ENCODE assay signal across 8 mouse cellular contexts in the genomic region with DNA sequence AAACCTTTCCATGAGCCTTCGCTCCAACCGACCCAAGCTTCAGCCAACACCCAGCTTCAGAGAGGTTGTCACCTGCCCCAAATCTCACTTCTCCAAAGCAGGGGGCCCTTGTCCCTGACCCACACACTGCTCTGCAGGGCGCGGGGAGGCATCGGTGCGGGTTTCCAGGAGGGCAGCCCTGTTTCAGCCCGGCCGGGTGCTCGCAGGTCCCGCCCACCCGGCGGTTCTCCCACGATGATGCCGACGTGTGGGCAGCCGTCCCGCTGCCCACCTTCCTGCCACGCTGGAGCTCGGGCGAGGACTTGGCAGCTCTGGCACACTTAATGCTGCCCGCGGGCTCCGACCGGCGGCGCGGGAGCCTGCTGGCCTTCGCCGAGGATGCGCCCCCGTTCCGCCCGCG. TPM values are rescaled to one million over a fixed set of nuclear protein-coding genes. Genes with fewer than 3 reads are reported as not detected.
DNase-seq lines count a peak whose midpoint lies in the region; ATAC-seq and TF ChIP-seq lines count a peak whose summit lies in the region.

No protein-coding gene starts in this region.

- H3K9ac ChIP-seq in lung, embryonic 15.5 days = no peak overlapping the region
- H3K9ac ChIP-seq in forebrain, embryonic 12.5 days = peak overlapping the region; percentile 40; the same call in 1 of the 2 replicates
- H3K9ac ChIP-seq in neural tube, embryonic 15.5 days (replicated peaks) = peak overlapping the region; percentile 41

- 0 out of 2 replicates have a peak, but pooled peaks cover 6% of the 10 kb centered on the region for H3K36me3 ChIP-seq in lung, embryonic 15.5 days
- H3K36me3 ChIP-seq in forebrain, embryonic 12.5 days (replicated peaks) = no peaks in the 10 kb centered on the region
- H3K36me3 ChIP-seq in limb, embryonic 10.5 days = no peaks in the 10 kb centered on the region
- H3K36me3 ChIP-seq in neural tube, embryonic 15.5 days = peaks cover 9% of the 10 kb centered on the region

- H3K4me1 ChIP-seq in lung, embryonic 15.5 days = peaks cover 22% of the 10 kb centered on the region
- peaks cover 31% of the 10 kb centered on the region for H3K4me1 ChIP-seq in forebrain, embryonic 12.5 days
- peaks cover 23% of the 10 kb centered on the region for H3K4me1 ChIP-seq in limb, embryonic 10.5 days
- H3K4me1 ChIP-seq in neural tube, embryonic 15.5 days = peaks cover 32% of the 10 kb centered on the region
- peaks cover 28% of the 10 kb centered on the region for H3K4me1 ChIP-seq in cerebellum, adult 2 months (ENCODE audit: control insufficient read depth, insufficient read depth, low read length)

- WGBS in lung, embryonic 15.5 days = 17% methylated on average over 33 of the region's 34 CpGs
- 18% methylated on average over 34 of the region's 34 CpGs for WGBS in forebrain, embryonic 12.5 days
- WGBS in limb, embryonic 10.5 days = 23% methylated on average over 34 of the region's 34 CpGs
- WGBS in neural tube, embryonic 15.5 days = 15% methylated on average over 34 of the region's 34 CpGs
- whole genome bisulfite sequencing in cerebellum, adult 2 months = 14% methylated on average over 34 of the region's 34 CpGs

- no peak for DNase-seq in lung, adult 18-20 months
- no peak for DNase-seq in limb, embryonic 10.5 days (ENCODE audit: low spot score)
- no peak for DNase-seq in yolk sac, embryonic 10.5 days (ENCODE audit: low spot score)
- DNase-seq in kidney, adult 8-10 months = no peak
- DNase-seq in cerebellum, adult 2 months = no peak

- TF ChIP-seq POLR2A in cerebellum, adult 2 months (IDR thresholded peaks at IDR 0.05; ENCODE audit: borderline replicate concordance, insufficient read depth, low read length) = no peak

- no peak overlapping the region; the same call in 1 of the 2 replicates for H3K27ac ChIP-seq in lung, embryonic 15.5 days
- H3K27ac ChIP-seq in forebrain, embryonic 12.5 days = no peak overlapping the region
- H3K27ac ChIP-seq in limb, embryonic 10.5 days = no peak overlapping the region; the same call in 1 of the 2 replicates
- no peak overlapping the region for H3K27ac ChIP-seq in neural tube, embryonic 15.5 days (replicated peaks)
- H3K27ac ChIP-seq in cerebellum, adult 2 months (ENCODE audit: insufficient read depth, low read length) = no peak overlapping the region

- peak overlapping the region; percentile 18 for H3K4me3 ChIP-seq in lung, embryonic 15.5 days
- H3K4me3 ChIP-seq in forebrain, embryonic 12.5 days (replicated peaks) = peak overlapping the region; percentile 36
- H3K4me3 ChIP-seq in limb, embryonic 10.5 days = peak overlapping the region; percentile 44
- peak overlapping the region; percentile 40 for H3K4me3 ChIP-seq in neural tube, embryonic 15.5 days (replicated peaks)
- no peak overlapping the region for H3K4me3 ChIP-seq in cerebellum, adult 2 months (replicated peaks; ENCODE audit: insufficient read depth, low read depth, low read length)

- H3K9me3 ChIP-seq in lung, embryonic 15.5 days = no peaks in the 10 kb centered on the region
- no peaks in the 10 kb centered on the region for H3K9me3 ChIP-seq in forebrain, embryonic 12.5 days
- no peaks in the 10 kb centered on the region for H3K9me3 ChIP-seq in limb, embryonic 10.5 days (replicated peaks)
- no peaks in the 10 kb centered on the region for H3K9me3 ChIP-seq in neural tube, embryonic 15.5 days (replicated peaks)

- no peak for TF ChIP-seq CTCF in cerebellum, adult 2 months (IDR thresholded peaks at IDR 0.05; ENCODE audit: borderline replicate concordance, insufficient read depth, low read depth, low read length)

- ATAC-seq in lung, embryonic 15.5 days (ENCODE audit: borderline replicate concordance, extremely low read depth, low FRiP score, low TSS enrichment) = no peak
- ATAC-seq in forebrain, embryonic 12.5 days (ENCODE audit: low FRiP score) = no peak
- ATAC-seq in neural tube, embryonic 15.5 days (ENCODE audit: low FRiP score) = 0 out of 2 replicates have a peak, but pooled peaks have one; percentile 1

- peak overlapping the region; percentile 54 for H3K4me2 ChIP-seq in lung, embryonic 15.5 days
- peak overlapping the region; percentile 60 for H3K4me2 ChIP-seq in forebrain, embryonic 12.5 days
- H3K4me2 ChIP-seq in neural tube, embryonic 15.5 days = peak overlapping the region; percentile 72

- peaks cover 82% of the 10 kb centered on the region for H3K27me3 ChIP-seq in lung, embryonic 15.5 days
- peaks cover 91% of the 10 kb centered on the region for H3K27me3 ChIP-seq in forebrain, embryonic 12.5 days
- H3K27me3 ChIP-seq in limb, embryonic 10.5 days (ENCODE audit: low read depth, poor library complexity, severe bottlenecking) = peaks cover 91% of the 10 kb centered on the region
- H3K27me3 ChIP-seq in neural tube, embryonic 15.5 days (replicated peaks) = peaks cover 87% of the 10 kb centered on the region
- H3K27me3 ChIP-seq in cerebellum, adult 2 months (ENCODE audit: control insufficient read depth, insufficient read depth, low read length) = no peaks in the 10 kb centered on the region

RNA-seq across cellular contexts. Expression of gene Gpr153, which starts 8.7 kb away (rescaled TPM):
- 14.9 and 15.2 TPM in 2 replicates for polyA plus RNA-seq in lung, embryonic 15.5 days (2015; fragmentation: Nextera tagmentation; extraction: Ambion mirVana)
- polyA plus RNA-seq in forebrain, embryonic 12.5 days (2016; fragmentation: Nextera tagmentation; extraction: Ambion mirVana) = 5.8 and 6.9 TPM in 2 replicates
- 1.4 and 3.0 TPM in 2 replicates for polyA plus RNA-seq in limb, embryonic 10.5 days (2016; fragmentation: Nextera tagmentation; extraction: Ambion mirVana)
- polyA plus RNA-seq in neural tube, embryonic 15.5 days (2015; fragmentation: Nextera tagmentation; extraction: Ambion mirVana) = 17.7 and 20.8 TPM in 2 replicates
- 29.9 and 31.4 TPM in 2 replicates for polyA plus RNA-seq in cerebellum, adult 2 months (2012; rRNA removed)

RNA-seq across cellular contexts. Expression of gene Hes3, which starts 8.7 kb away (rescaled TPM):
- polyA plus RNA-seq in lung, embryonic 15.5 days (2015; fragmentation: Nextera tagmentation; extraction: Ambion mirVana) = not detected in 2 replicates
- 0.43 and 0.46 TPM in 2 replicates for polyA plus RNA-seq in forebrain, embryonic 12.5 days (2016; fragmentation: Nextera tagmentation; extraction: Ambion mirVana)
- polyA plus RNA-seq in limb, embryonic 10.5 days (2016; fragmentation: Nextera tagmentation; extraction: Ambion mirVana) = not detected in 2 replicates
- 0.19 and 0.29 TPM in 2 replicates for polyA plus RNA-seq in neural tube, embryonic 15.5 days (2015; fragmentation: Nextera tagmentation; extraction: Ambion mirVana)
- 55.1 and 62.7 TPM in 2 replicates for polyA plus RNA-seq in cerebellum, adult 2 months (2012; rRNA removed)

RNA-seq across cellular contexts. Expression of gene Icmt, which starts 14.3 kb away (rescaled TPM):
- 25.2 and 26.0 TPM in 2 replicates for polyA plus RNA-seq in lung, embryonic 15.5 days (2015; fragmentation: Nextera tagmentation; extraction: Ambion mirVana)
- polyA plus RNA-seq in forebrain, embryonic 12.5 days (2016; fragmentation: Nextera tagmentation; extraction: Ambion mirVana) = 20.3 and 21.3 TPM in 2 replicates
- 31.4 and 33.9 TPM in 2 replicates for polyA plus RNA-seq in limb, embryonic 10.5 days (2016; fragmentation: Nextera tagmentation; extraction: Ambion mirVana)
- polyA plus RNA-seq in neural tube, embryonic 15.5 days (2015; fragmentation: Nextera tagmentation; extraction: Ambion mirVana) = 20.0 and 21.1 TPM in 2 replicates
- polyA plus RNA-seq in cerebellum, adult 2 months (2012; rRNA removed) = 160 and 188 TPM in 2 replicates

RNA-seq across cellular contexts. Expression of gene Rnf207, which starts 36.1 kb away (rescaled TPM):
- polyA plus RNA-seq in lung, embryonic 15.5 days (2015; fragmentation: Nextera tagmentation; extraction: Ambion mirVana) = 2.9 and 3.3 TPM in 2 replicates
- 1.5 and 2.7 TPM in 2 replicates for polyA plus RNA-seq in forebrain, embryonic 12.5 days (2016; fragmentation: Nextera tagmentation; extraction: Ambion mirVana)
- 0.70 and 1.1 TPM in 2 replicates for polyA plus RNA-seq in limb, embryonic 10.5 days (2016; fragmentation: Nextera tagmentation; extraction: Ambion mirVana)
- polyA plus RNA-seq in neural tube, embryonic 15.5 days (2015; fragmentation: Nextera tagmentation; extraction: Ambion mirVana) = 7.8 and 12.4 TPM in 2 replicates
- polyA plus RNA-seq in cerebellum, adult 2 months (2012; rRNA removed) = 7.2 and 11.8 TPM in 2 replicates

RNA-seq across cellular contexts. Expression of gene Rpl22, which starts 42.8 kb away (rescaled TPM):
- polyA plus RNA-seq in lung, embryonic 15.5 days (2015; fragmentation: Nextera tagmentation; extraction: Ambion mirVana) = 354 and 364 TPM in 2 replicates
- 319 and 331 TPM in 2 replicates for polyA plus RNA-seq in forebrain, embryonic 12.5 days (2016; fragmentation: Nextera tagmentation; extraction: Ambion mirVana)
- 352 and 417 TPM in 2 replicates for polyA plus RNA-seq in limb, embryonic 10.5 days (2016; fragmentation: Nextera tagmentation; extraction: Ambion mirVana)
- 148 and 190 TPM in 2 replicates for polyA plus RNA-seq in neural tube, embryonic 15.5 days (2015; fragmentation: Nextera tagmentation; extraction: Ambion mirVana)
- polyA plus RNA-seq in cerebellum, adult 2 months (2012; rRNA removed) = 162 and 187 TPM in 2 replicates

Comparison
In these comparisons a context has a peak if more than half of its experiments do, and no peak if none do; other contexts are left out.
1. RNA of gene Hes3, which starts 8.7 kb away (polyA plus RNA-seq): 55.1 to 62.7 TPM in cerebellum, adult 2 months; 0.43 to 0.46 TPM in forebrain, embryonic 12.5 days, 0.19 to 0.29 TPM in neural tube, embryonic 15.5 days, not detected in lung, embryonic 15.5 days and not detected in limb, embryonic 10.5 days; every median in the first group is over 10 times any median in the second.
2. Peak in every context shown above with its lines, with median percentiles within 50 percentile points of each other: H3K4me2 ChIP-seq.